Mouse (Mus musculus): ENCODE data around the gene Hoxc5. TPM values are rescaled to one million over a fixed set of nuclear protein-coding genes. Genes with fewer than 3 reads are reported as not detected.

Gene Hoxc5
- total RNA-seq (2021), result 10 to 100 TPM in 1 of 2 experiments, 1 to 10 TPM in 1; 6.7 to 10.3 TPM
- polyA plus RNA-seq (2012; rRNA removed), result 7.0 and 7.5 TPM in 2 replicates
- long read RNA-seq, transcript Hoxc5-201 (2 exons, 2,923 nt), result major isoform, 9 of 10 reads
- long read RNA-seq, partial matches to known transcripts, result 0 of 10 reads
- long read RNA-seq, other reads (novel, unspliced or antisense), result 1 of 10 reads

GRCm38 (mm10) chr15:102967312-102967510 lies at the start of gene Hoxc5:
Gene Hoxc5 (plus strand): TSS chr15:102967443.
- no peak for DNase-seq

- no peak for DNase-seq
Measured at GRCm38 (mm10) chr15:102917972-102918572, 49.2 kb upstream of the Hoxc5 start.

- DNase-seq, result no peak
Measured at GRCm38 (mm10) chr15:102918611-102919265, 48.5 kb upstream of the Hoxc5 start.

GRCm38 (mm10) chr15:102919336-102920180 lies 47.7 kb upstream of the Hoxc5 start:
- no peak for DNase-seq

GRCm38 (mm10) chr15:102920619-102921018 lies 46.6 kb upstream of the Hoxc5 start:
- peak; percentile 30 for DNase-seq

GRCm38 (mm10) chr15:102921053-102922011 lies 45.9 kb upstream of the Hoxc5 start, which contains the start of gene Hoxc13:
Gene Hoxc13 (plus strand): TSS chr15:102921103.
- no peak for DNase-seq

- peak; percentile 15 for DNase-seq
Measured at GRCm38 (mm10) chr15:102922012-102922362, 45.3 kb upstream of the Hoxc5 start.

- no peak for DNase-seq
Measured at GRCm38 (mm10) chr15:102922636-102923500, 44.4 kb upstream of the Hoxc5 start.

GRCm38 (mm10) chr15:102927032-102927645 lies 40.1 kb upstream of the Hoxc5 start:
- DNase-seq, result no peak

- DNase-seq, result no peak
Measured at GRCm38 (mm10) chr15:102931706-102932358, 35.4 kb upstream of the Hoxc5 start.

GRCm38 (mm10) chr15:102934438-102934837 lies 32.8 kb upstream of the Hoxc5 start:
- DNase-seq, result no peak

- no peak for DNase-seq
Measured at GRCm38 (mm10) chr15:102934897-102935296, 32.3 kb upstream of the Hoxc5 start.

- DNase-seq, result no peak
Measured at GRCm38 (mm10) chr15:102936279-102936972, 30.8 kb upstream of the Hoxc5 start, which contains the start of gene Hoxc12. Gene Hoxc12 (plus strand): TSS chr15:102936757.

GRCm38 (mm10) chr15:102937036-102937666 lies 30.1 kb upstream of the Hoxc5 start:
- no peak for DNase-seq

GRCm38 (mm10) chr15:102939256-102940155 lies 27.7 kb upstream of the Hoxc5 start:
- no peak for DNase-seq

GRCm38 (mm10) chr15:102942739-102943467 lies 24.3 kb upstream of the Hoxc5 start:
- peak; percentile 13 for DNase-seq

- DNase-seq, result no peak
Measured at GRCm38 (mm10) chr15:102943468-102943813, 23.8 kb upstream of the Hoxc5 start.
